Comparison of ENCODE assay signal across 21 mouse cellular contexts in genomic region chr9:65218916-65219315, GRCm38 (mm10). TPM values are rescaled to one million over a fixed set of nuclear protein-coding genes. Genes with fewer than 3 reads are reported as not detected.
"Had no signal": no experiment of that assay in that cellular context is flagged by ENCODE, and none has a peak within 500 bp of the region (broad histone marks: within the 10 kb centered on the region; RNA-seq: fewer than 3 reads in every experiment).

No protein-coding gene starts in this region.

- DNase-seq: kidney, adult 18-20 months; kidney, postnatal 25 days; layer of hippocampus, postnatal 36 days; lung, adult 2 months; lung, postnatal 14 days; lung, postnatal 4 days; retina, postnatal 1 day; thymus, adult 18-20 months; thymus, postnatal 36 days had no signal

- H3K27ac ChIP-seq: kidney, postnatal 0 days; left cerebral cortex, adult 2 months; midbrain, embryonic 12.5 days; neural tube, embryonic 13.5 days had no signal

- H3K9ac ChIP-seq: midbrain, embryonic 12.5 days; neural tube, embryonic 13.5 days had no signal

- H3K4me3 ChIP-seq: left cerebral cortex, adult 2 months; midbrain, embryonic 12.5 days; myocyte; neural tube, embryonic 13.5 days had no signal

- H3K27me3 ChIP-seq: midbrain, embryonic 12.5 days; neural tube, embryonic 13.5 days had no signal

- H3K36me3 ChIP-seq: midbrain, embryonic 12.5 days; neural tube, embryonic 13.5 days had no signal

- H3K4me2 ChIP-seq: midbrain, embryonic 12.5 days; neural tube, embryonic 13.5 days had no signal

- H3K9me3 ChIP-seq: midbrain, embryonic 12.5 days; neural tube, embryonic 13.5 days had no signal

- ATAC-seq: inflammation-experienced regulatory T-cells, adult 6 months; intestine, embryonic 16.5 days; midbrain, embryonic 16.5 days had no signal

RNA-seq across cellular contexts. Expression of gene Cilp, which starts 46.1 kb away (rescaled TPM):
- total RNA-seq: layer of hippocampus, postnatal 36 days; left cerebral cortex, postnatal 36 days; megakaryocyte progenitor cell, adult 5-6 weeks; monocyte, adult 5-6 weeks; neutrophil, adult 5-6 weeks had no signal
- polyA plus RNA-seq: inflammation-experienced regulatory T-cells, adult 6 months had no signal
